Mouse (Mus musculus) spleen, adult 2 months (tissue): ENCODE measurements around the gene Tdrd6. TPM values are rescaled to one million over a fixed set of nuclear protein-coding genes. Genes with fewer than 3 reads are reported as not detected.

Source experiments
- DNase-seq, 2 experiments: peaks; one replicate each; pipeline versions ENCODE4 v3.0.0 to v3.0.0-alpha.2; 2012 to 2021; ENCODE audit warnings: low spot score in 2 of 2, low read depth in 1 of 2
- H3K27ac ChIP-seq: fragments of 200-500 bp; 2 replicates; pipeline ENCODE4 v1.5.1; 2012; ENCODE audit warnings: low read length, inconsistent platforms; ENCODE audit not compliant: insufficient read depth
- H3K27me3 ChIP-seq: fragments of 200-500 bp; 2 replicates; pipeline ENCODE4 v1.6.1; 2012; ENCODE audit warnings: mild to moderate bottlenecking, moderate library complexity, low read length, inconsistent platforms; ENCODE audit not compliant: control insufficient read depth, insufficient read depth
- H3K36me3 ChIP-seq: fragments of 200-500 bp; 2 replicates; pipeline ENCODE4 v1.6.1; 2012; ENCODE audit warnings: mild to moderate bottlenecking, low read length, inconsistent platforms; ENCODE audit not compliant: control insufficient read depth, insufficient read depth
- H3K4me1 ChIP-seq: fragments of 200-500 bp; 2 replicates; pipeline ENCODE4 v1.6.1; 2011; ENCODE audit warnings: inconsistent platforms; ENCODE audit not compliant: control insufficient read depth, insufficient read depth, insufficient read length
- H3K4me3 ChIP-seq: fragments of 200-500 bp; 2 replicates; pipeline ENCODE4 v1.5.1; 2011; ENCODE audit warnings: mild to moderate bottlenecking, inconsistent platforms; ENCODE audit not compliant: insufficient read depth, insufficient read length; ENCODE audit errors: extremely low read depth
- CTCF ChIP-seq: fragments of 200-500 bp; IDR thresholded peaks from 2 replicates; pipeline ENCODE4 v1.5.1; 2011; ENCODE audit warnings: mild to moderate bottlenecking, inconsistent platforms; ENCODE audit not compliant: insufficient read depth, insufficient read length, insufficient replicate concordance; ENCODE audit errors: extremely low read depth
- POLR2A ChIP-seq: fragments of 200-500 bp; IDR thresholded peaks from 2 replicates; pipeline ENCODE4 v1.6.1; 2011; ENCODE audit warnings: low read depth, low read length, inconsistent platforms
- WGBS: fragments of 180-500 bp; shearing (Covaris S2); methylation state at CpG from one replicate; pipeline ENCODE4 v1.1.7; 2018; 5-methylcytosine and 5-hydroxymethylcytosine counted together
- polyA plus RNA-seq: library from polyadenylated mRNA; depleted of rRNA; stranded (reverse); fragments of >200 nt; gene quantifications from 2 replicates; pipeline ENCODE4 v1.2.3, GENCODE M21; 2012; rRNA removed

Gene Tdrd6
- not detected in 2 replicates for polyA plus RNA-seq

DNA sequence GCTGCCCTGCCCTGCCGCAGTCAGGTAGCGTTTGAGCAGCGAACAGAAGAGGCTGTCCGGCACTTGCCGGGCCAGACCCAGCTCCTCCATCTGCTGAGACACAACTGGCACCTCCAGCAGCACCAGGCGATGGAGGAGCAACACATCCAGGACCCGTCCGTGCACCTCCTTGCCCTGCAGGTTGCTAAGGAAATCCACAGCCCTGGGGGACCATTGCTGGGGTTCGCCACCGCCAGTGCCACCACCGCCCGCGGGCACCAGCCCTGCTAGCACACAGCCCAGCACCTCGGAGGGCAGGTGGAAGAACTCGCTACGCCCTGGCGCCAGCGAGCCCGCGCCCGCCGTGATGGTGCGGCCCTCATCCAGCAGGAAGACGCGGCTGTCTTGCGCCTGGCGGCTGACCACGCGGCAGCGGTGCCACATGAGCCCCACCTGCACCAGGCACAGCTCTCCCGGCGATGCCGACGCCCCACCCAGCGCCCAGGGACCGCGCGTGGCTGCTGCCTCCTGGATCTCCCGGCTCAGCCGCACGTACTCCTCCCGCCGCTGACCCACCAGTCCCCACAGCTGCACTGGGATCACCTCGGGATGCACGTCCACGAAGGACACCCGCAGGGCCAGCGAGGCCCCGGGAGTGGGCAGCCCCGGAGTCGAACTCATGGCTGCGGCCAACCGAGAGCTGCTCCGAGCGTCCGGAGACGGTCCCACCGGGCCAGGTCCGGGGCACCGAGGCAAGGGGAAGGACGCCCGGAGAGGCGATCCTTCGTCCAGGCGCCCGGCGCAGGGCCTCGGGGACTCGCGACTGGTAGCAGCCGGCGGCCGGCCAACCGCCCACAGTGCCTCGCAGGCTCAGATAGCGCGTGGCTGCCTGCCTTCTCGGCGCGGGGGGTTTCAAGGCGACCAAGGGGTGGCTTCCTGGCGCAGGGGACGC lies at the start of gene Tdrd6:
Tdrd6 (minus strand) TSS at position 804 of the 931 bp plus-strand sequence.
- H3K4me1 ChIP-seq, result peaks cover 4% of the 10 kb centered on the region; the same call in 1 of the 2 replicates
- H3K4me3 ChIP-seq, result no peak within 1 kb of the TSS
- WGBS, result 8% methylated on average over 83 of the region's 83 CpGs
- H3K27ac ChIP-seq, result no peak within 1 kb of the TSS
- H3K27me3 ChIP-seq, result peaks cover 9% of the 10 kb centered on the region
- no peak for DNase-seq
- no peaks in the 10 kb centered on the region for H3K36me3 ChIP-seq
- TF ChIP-seq CTCF (no peak), POLR2A (no peak)

GRCm38 (mm10) chr17:43677317-43677716 lies 47.2 kb upstream of the Tdrd6 start:
- Histone ChIP-seq H3K4me3 (no peak overlapping the region), H3K4me1 (no peaks in the 10 kb centered on the region), H3K27me3 (no peaks in the 10 kb centered on the region), H3K36me3 (no peaks in the 10 kb centered on the region), H3K27ac (peak overlapping the region; percentile 43; the same call in 1 of the 2 replicates)
- DNase-seq, result peak; percentile 12 to 34
- WGBS, result 56% methylated on average over 1 of the region's 1 CpGs
- TF ChIP-seq POLR2A, result no peak
- TF ChIP-seq CTCF, result no peak

DNA sequence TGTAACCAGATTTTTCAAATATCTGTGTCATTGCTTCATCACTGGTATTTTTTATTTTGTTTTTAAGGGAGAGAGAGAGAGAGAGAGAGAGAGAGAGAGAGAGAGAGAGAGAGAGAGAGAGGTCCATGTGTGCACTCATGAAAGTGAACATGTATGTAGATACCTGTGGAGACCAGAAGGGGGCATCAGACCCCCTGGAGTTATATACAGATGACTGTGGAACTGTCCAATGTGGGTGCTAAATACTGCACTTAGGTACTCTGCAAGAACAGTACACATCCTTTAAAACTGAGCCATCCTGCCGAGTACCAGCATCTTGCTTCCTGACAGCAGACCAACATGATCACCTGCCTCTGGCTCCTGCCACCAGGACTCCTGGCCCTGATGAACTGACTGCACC lies 46.1 kb upstream of the Tdrd6 start:
- Histone ChIP-seq H3K36me3 (no peaks in the 10 kb centered on the region), H3K4me1 (no peaks in the 10 kb centered on the region), H3K27me3 (no peaks in the 10 kb centered on the region), H3K27ac (no peak overlapping the region), H3K4me3 (no peak overlapping the region)
- WGBS, result 94% methylated on average over 1 of the region's 1 CpGs
- DNase-seq, result no peak
- no peak for TF ChIP-seq CTCF

GRCm38 (mm10) chr17:43675228-43675627 lies 45.1 kb upstream of the Tdrd6 start:
- H3K36me3 ChIP-seq, result no peaks in the 10 kb centered on the region
- H3K27ac ChIP-seq, result no peak overlapping the region
- H3K27me3 ChIP-seq, result no peaks in the 10 kb centered on the region
- WGBS, result 71% methylated on average over 1 of the region's 1 CpGs
- H3K4me1 ChIP-seq, result no peaks in the 10 kb centered on the region
- no peak for DNase-seq
- TF ChIP-seq CTCF, result no peak
- no peak for TF ChIP-seq POLR2A
- H3K4me3 ChIP-seq, result no peak overlapping the region

DNA sequence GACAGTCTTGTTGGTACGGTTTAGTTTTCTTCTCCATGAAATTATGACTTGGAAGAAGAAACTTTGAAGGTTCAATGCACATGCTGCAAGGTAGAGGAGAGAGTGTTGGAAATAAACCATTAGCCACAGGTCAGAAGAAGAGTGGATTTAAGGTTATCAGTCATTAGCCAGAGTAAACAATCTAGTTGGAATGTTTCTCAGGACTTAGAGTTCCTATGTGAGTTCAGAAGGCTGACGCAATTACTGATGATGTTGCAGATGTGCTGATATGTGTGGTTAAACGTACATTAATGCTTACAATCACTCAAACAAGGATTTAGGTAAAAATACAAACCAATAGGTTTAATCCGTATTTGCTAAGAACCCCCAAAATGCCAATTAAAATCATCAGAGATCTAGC lies 41.8 kb upstream of the Tdrd6 start:
- Histone ChIP-seq H3K27me3 (no peaks in the 10 kb centered on the region), H3K36me3 (no peaks in the 10 kb centered on the region), H3K4me1 (peaks cover 3% of the 10 kb centered on the region; the same call in 1 of the 2 replicates), H3K27ac (no peak overlapping the region), H3K4me3 (no peak overlapping the region)
- DNase-seq, result no peak
- 94% methylated on average over 4 of the region's 4 CpGs for WGBS
- no peak for TF ChIP-seq POLR2A
- no peak for TF ChIP-seq CTCF

DNA sequence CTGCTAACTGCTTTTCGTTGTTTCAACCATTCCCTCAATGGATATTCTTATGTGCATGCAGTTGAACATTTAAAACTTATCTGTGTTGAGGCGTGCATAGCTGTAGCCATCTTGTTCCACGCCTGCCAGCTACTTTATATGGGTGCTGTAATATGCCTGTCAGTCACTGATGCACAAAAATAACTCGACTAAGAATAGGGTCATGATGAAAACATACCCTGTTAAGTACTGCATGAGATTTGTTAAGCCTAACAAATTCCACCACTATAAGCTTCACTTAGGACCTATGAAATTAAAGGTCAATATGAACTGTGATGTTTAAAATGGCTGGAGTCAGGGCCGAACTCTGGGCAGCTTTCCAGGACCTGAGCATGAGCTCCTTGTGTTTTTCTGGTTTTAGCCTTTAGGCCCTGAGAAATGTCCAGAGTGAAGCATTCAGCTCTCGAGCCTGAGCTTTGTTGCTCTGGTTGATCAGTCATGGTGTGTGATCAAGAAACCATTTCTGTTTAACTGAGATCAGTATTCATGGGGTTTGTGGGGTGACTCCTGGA lies 39.1 kb upstream of the Tdrd6 start:
- no peak for TF ChIP-seq POLR2A
- TF ChIP-seq CTCF, result no peak
- no peak for DNase-seq
- Histone ChIP-seq H3K36me3 (no peaks in the 10 kb centered on the region), H3K4me3 (no peak overlapping the region), H3K27ac (no peak overlapping the region), H3K4me1 (peaks cover 5% of the 10 kb centered on the region), H3K27me3 (no peaks in the 10 kb centered on the region)
- 81% methylated on average over 6 of the region's 6 CpGs for WGBS

DNA sequence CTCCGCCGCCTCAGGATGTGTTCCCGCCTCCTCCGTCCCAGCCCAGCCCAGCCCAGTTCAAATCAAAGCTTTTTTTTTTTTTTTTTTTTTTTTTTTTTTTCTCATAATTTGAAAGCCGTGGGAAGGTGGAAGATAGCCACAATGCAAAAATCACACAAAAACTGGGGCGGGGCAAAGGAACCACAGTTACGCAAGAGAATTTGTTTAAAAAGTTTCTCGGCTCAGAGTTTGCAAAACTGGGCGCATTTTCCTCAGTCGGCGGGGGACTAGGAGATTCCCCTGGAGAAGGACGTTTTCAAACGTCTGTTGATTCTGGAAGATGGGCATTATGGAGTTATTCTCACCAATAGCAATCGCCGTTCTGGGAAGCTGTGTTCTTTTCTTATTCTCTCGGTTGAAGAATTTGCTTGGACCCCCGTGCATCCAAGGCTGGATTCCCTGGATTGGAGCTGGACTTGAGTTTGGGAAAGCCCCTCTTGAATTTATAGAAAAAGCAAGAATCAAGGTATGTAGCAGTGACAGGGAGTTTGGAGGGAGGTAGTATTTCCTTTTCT lies 37.3 kb upstream of the Tdrd6 start, which contains the start of gene Cyp39a1:
Cyp39a1 (plus strand) TSS at position 136 of the 554 bp plus-strand sequence.
- WGBS, result 1% methylated on average over 17 of the region's 17 CpGs
- TF ChIP-seq POLR2A (no peak), CTCF (no peak)
- Histone ChIP-seq H3K27me3 (no peaks in the 10 kb centered on the region), H3K4me3 (peak within 1 kb of the TSS; percentile 70), H3K4me1 (peaks cover 5% of the 10 kb centered on the region), H3K36me3 (no peaks in the 10 kb centered on the region), H3K27ac (no peak within 1 kb of the TSS)
- DNase-seq, result no peak
